Mouse (Mus musculus): ENCODE data around the gene Mfn1. TPM values are rescaled to one million over a fixed set of nuclear protein-coding genes. Genes with fewer than 3 reads are reported as not detected.
A peak's percentile ranks its signal among the peaks of the same experiment; 100 is the strongest.

The Mfn1 gene
- polyA plus RNA-seq, 1 experiment from 2014 or later, result 15.5 TPM

DNA sequence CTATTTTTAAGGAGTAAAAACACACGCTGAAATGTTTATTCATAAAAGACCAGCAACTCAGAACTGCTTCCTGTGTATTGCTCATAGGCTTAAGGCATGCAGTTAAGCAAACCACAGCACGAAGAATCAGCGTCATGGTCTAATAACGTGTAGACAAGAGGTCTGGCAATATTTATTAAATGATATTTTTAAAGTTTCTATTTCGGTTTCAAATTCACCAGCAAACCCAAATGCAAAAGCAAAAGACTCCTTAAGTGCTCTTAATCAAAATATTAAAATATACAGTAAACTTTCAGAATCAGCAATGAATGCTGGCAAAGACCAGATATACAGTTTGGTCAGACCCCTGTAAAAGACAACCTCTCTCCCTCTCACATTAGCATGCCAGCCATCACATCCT is 86.1 kb downstream of the Mfn1 start:
- peaks cover 11% of the 10 kb centered on the region for H3K27me3 ChIP-seq
- no peak overlapping the region for H3K27ac ChIP-seq
- no peaks in the 10 kb centered on the region for H3K9me3 ChIP-seq (replicated peaks)
- DNase-seq (no peak), ATAC-seq (ENCODE audit: low read depth) (no peak)
- peak overlapping the region; percentile 82 for H3K4me2 ChIP-seq
- H3K4me3 ChIP-seq (replicated peaks), result peak overlapping the region; percentile 70
- H3K9ac ChIP-seq, result no peak overlapping the region
- no peaks in the 10 kb centered on the region for H3K36me3 ChIP-seq
- 44% methylated on average over 5 of the region's 5 CpGs for WGBS (ENCODE audit: insufficient replicate concordance)
- peaks cover 15% of the 10 kb centered on the region for H3K4me1 ChIP-seq (replicated peaks)

GRCm38 (mm10) chr3:32616006-32616330 is 86.7 kb downstream of the Mfn1 start:
- WGBS (ENCODE audit: insufficient replicate concordance), result 4% methylated on average over 13 of the region's 14 CpGs
- ATAC-seq (ENCODE audit: low read depth), result peak; percentile 32; the same call in 1 of the 2 replicates

DNA sequence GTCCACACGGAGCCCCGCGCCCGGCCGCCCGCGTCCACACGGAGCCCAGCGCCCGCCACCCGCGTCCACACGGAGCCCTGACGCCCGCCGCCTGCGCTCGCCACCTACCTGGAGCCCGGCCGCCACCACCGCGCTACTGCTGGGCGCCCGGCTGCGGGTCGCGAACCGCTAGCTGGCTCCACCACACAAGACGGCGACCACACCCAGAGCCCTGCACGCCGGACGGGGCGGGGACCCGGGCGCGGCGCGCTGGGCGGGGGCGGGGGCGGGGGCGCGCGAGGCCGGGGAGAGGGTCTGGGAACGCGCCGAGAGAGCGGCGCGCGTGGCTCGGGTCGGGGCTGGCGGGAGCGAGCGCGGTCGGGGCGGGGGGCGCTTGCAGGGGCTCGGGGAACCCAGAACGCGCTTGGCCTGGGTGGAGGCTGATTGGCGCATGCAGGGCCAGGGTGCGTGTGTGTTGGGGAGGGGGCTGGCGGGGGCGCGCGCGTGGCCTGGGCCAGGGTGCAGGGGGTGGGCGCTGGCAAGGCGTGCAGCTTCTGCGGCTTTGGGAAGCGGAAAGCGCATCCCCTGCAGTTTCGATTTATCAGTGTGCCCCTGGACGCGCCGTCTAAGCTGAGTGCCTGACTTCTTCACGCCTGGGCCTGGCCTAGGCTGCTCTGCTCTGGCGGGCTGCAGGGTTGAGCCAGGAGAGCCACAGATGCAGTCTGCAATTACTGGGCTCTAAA is 87.2 kb downstream of the Mfn1 start, which contains the start of gene Gnb4:
Gene Gnb4, minus strand, starts transcription at position 255 of the 722 bp plus-strand sequence.
- H3K9me3 ChIP-seq (replicated peaks), result no peaks in the 10 kb centered on the region
- no peaks in the 10 kb centered on the region for H3K36me3 ChIP-seq
- no peak within 1 kb of the TSS for H3K27ac ChIP-seq
- H3K4me1 ChIP-seq (replicated peaks), result peaks cover 15% of the 10 kb centered on the region
- DNase-seq (peak; percentile 28), ATAC-seq (ENCODE audit: low read depth) (peak; percentile 88)
- WGBS (ENCODE audit: insufficient replicate concordance), result 2% methylated on average over 71 of the region's 83 CpGs
- H3K4me3 ChIP-seq (replicated peaks), result peak within 1 kb of the TSS; percentile 70
- H3K9ac ChIP-seq, result peak within 1 kb of the TSS; percentile 70
- peak within 1 kb of the TSS; percentile 82 for H3K4me2 ChIP-seq
- H3K27me3 ChIP-seq, result peaks cover 11% of the 10 kb centered on the region

More at GRCm38 (mm10) chr3:32616006-32616330, 86.7 kb downstream of the Mfn1 start:
- Histone ChIP-seq H3K4me3 (replicated peaks) (peak overlapping the region; percentile 70), H3K4me1 (replicated peaks) (peaks cover 15% of the 10 kb centered on the region), H3K9me3 (replicated peaks) (no peaks in the 10 kb centered on the region), H3K9ac (peak overlapping the region; percentile 70), H3K27me3 (peaks cover 11% of the 10 kb centered on the region), H3K27ac (no peak overlapping the region), H3K36me3 (no peaks in the 10 kb centered on the region), H3K4me2 (peak overlapping the region; percentile 82)
- no peak for DNase-seq

DNA sequence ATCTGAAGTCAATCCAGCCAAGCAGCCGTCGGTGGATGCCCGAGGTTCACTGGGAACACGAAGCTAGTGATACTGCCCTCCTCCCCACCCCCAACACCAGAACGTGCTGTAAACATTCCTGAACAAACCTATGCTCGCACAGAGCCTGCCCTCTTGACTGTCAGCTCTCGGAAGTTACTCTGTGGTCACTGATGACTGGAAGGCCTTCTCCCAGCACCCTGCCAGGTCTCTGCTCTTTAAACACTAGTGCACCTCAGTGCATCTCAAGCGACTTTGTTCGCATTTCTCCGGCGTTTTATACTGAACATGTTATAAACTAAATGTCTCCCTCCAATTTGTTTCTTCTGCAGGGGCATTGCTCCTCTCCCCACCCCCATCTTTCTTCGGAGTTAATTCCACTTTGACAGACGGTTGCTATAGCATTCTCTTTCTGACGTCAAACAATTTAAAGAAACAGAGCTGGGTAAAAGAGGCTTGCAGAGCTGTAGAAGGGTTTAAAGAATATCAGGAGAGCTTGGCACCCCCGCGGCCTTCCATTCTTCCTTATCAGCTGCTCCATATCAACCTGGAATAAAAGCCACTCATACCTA is 87.9 kb downstream of the Mfn1 start:
- WGBS (ENCODE audit: insufficient replicate concordance), result 26% methylated on average over 16 of the region's 16 CpGs
- Histone ChIP-seq H3K9me3 (replicated peaks) (no peaks in the 10 kb centered on the region), H3K4me2 (peak overlapping the region; percentile 82), H3K36me3 (no peaks in the 10 kb centered on the region), H3K4me1 (replicated peaks) (peaks cover 15% of the 10 kb centered on the region), H3K27ac (no peak overlapping the region), H3K4me3 (replicated peaks) (peak overlapping the region; percentile 70), H3K9ac (peak overlapping the region; percentile 70), H3K27me3 (peaks cover 11% of the 10 kb centered on the region)
- ATAC-seq (ENCODE audit: low read depth), result 0 out of 2 replicates have a peak, but pooled peaks have one; percentile 21
- DNase-seq, result no peak

DNA sequence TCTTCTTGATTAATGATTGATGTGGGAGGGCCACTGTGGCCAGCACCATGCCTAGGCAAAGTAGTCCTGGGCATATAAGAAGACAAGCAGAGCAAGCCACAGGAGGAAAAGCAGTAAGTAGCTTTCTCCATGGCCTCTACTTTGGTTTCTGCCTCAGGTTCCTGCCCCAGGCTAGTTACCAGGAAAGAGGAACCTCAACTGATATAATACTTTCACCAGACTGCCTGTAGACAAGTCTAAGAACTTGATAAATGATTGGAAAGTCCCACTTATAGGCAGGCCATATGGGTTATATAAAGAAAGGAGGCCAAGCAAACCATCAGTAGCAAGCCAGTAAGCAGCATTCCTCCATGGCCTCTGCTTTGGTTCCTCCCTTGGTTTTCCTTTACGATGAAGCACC is 92.4 kb downstream of the Mfn1 start:
- no peak overlapping the region for H3K4me2 ChIP-seq
- H3K4me1 ChIP-seq (replicated peaks), result peaks cover 6% of the 10 kb centered on the region
- H3K9ac ChIP-seq, result no peak overlapping the region
- no peaks in the 10 kb centered on the region for H3K36me3 ChIP-seq
- no peak overlapping the region for H3K4me3 ChIP-seq (replicated peaks)
- H3K27ac ChIP-seq, result no peak overlapping the region
- DNase-seq (no peak), ATAC-seq (ENCODE audit: low read depth) (no peak)
- WGBS (ENCODE audit: insufficient replicate concordance), result 53% methylated on average over 1 of the region's 1 CpGs
- H3K27me3 ChIP-seq, result peaks cover 9% of the 10 kb centered on the region
- no peaks in the 10 kb centered on the region for H3K9me3 ChIP-seq (replicated peaks)

- Histone ChIP-seq H3K9me3 (replicated peaks) (no peaks in the 10 kb centered on the region), H3K9ac (no peak overlapping the region), H3K27me3 (peaks cover 4% of the 10 kb centered on the region), H3K27ac (no peak overlapping the region), H3K4me3 (replicated peaks) (no peak overlapping the region), H3K4me2 (no peak overlapping the region), H3K36me3 (no peaks in the 10 kb centered on the region), H3K4me1 (replicated peaks) (peaks cover 2% of the 10 kb centered on the region; the same call in 1 of the 2 replicates)
- DNase-seq (no peak), ATAC-seq (ENCODE audit: low read depth) (no peak)
- 62% methylated on average over 3 of the region's 3 CpGs for WGBS (ENCODE audit: insufficient replicate concordance)
Measured at GRCm38 (mm10) chr3:32622106-32622505, 92.8 kb downstream of the Mfn1 start.

DNA sequence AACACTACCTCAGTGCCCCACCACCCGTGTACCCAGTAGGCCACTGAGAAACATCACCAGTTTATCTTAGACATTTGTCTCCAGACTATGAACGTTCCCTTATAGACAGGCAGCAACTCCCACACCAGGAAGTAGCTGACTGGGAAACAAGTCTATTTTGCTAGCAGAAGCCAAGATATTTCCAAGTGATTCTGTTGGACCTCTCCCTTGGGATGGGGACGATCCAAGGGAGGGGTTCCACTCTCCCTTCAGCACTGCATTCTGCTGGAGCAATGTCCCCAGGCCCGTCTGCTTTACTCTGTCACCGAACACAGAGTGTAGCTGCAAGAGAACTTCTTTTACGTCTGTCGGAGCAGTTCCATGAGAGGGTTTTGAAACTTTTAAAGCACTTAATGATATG is 98.9 kb downstream of the Mfn1 start:
- Histone ChIP-seq H3K27me3 (no peaks in the 10 kb centered on the region), H3K27ac (no peak overlapping the region), H3K9me3 (replicated peaks) (no peaks in the 10 kb centered on the region), H3K9ac (no peak overlapping the region), H3K4me2 (no peak overlapping the region), H3K4me3 (replicated peaks) (no peak overlapping the region), H3K4me1 (replicated peaks) (no peaks in the 10 kb centered on the region), H3K36me3 (no peaks in the 10 kb centered on the region)
- ATAC-seq (ENCODE audit: low read depth), result no peak
- no peak for DNase-seq
- 60% methylated on average over 7 of the region's 7 CpGs for WGBS (ENCODE audit: insufficient replicate concordance)

Other genes starting within 250 kb of the Mfn1 start
- gene Zmat3, start 163.5 kb upstream of the Mfn1 start, polyA plus RNA-seq (2015; fragmentation: Nextera tagmentation; extraction: Ambion mirVana), result 0.45 and 0.51 TPM in 2 replicates
- gene Pik3ca, start 131.8 kb upstream of the Mfn1 start, polyA plus RNA-seq (2015; fragmentation: Nextera tagmentation; extraction: Ambion mirVana), result 3.0 and 3.8 TPM in 2 replicates
- gene Kcnmb3, start 37.2 kb upstream of the Mfn1 start, polyA plus RNA-seq (2015; fragmentation: Nextera tagmentation; extraction: Ambion mirVana), result not detected in 2 replicates
- gene Zfp639, start 19.2 kb upstream of the Mfn1 start, polyA plus RNA-seq (2015; fragmentation: Nextera tagmentation; extraction: Ambion mirVana), result 21.5 and 24.6 TPM in 2 replicates
- 10.7 and 12.2 TPM in 2 replicates for gene Gnb4, start 87.1 kb downstream of the Mfn1 start, polyA plus RNA-seq (2015; fragmentation: Nextera tagmentation; extraction: Ambion mirVana)
- 113 and 127 TPM in 2 replicates for gene Actl6a, start 176.8 kb downstream of the Mfn1 start, polyA plus RNA-seq (2015; fragmentation: Nextera tagmentation; extraction: Ambion mirVana)
- 172 and 175 TPM in 2 replicates for gene Ndufb5, start 207.5 kb downstream of the Mfn1 start, polyA plus RNA-seq (2015; fragmentation: Nextera tagmentation; extraction: Ambion mirVana)
- gene Mrpl47, start 208.1 kb downstream of the Mfn1 start, polyA plus RNA-seq (2015; fragmentation: Nextera tagmentation; extraction: Ambion mirVana), result 29.7 and 31.9 TPM in 2 replicates